Mouse (Mus musculus) small intestine, adult 2 months (tissue): ENCODE results near the gene Bbs9.

Experiments used
- CTCF ChIP-seq: fragments of 200-500 bp; IDR thresholded peaks from 2 replicates; pipeline ENCODE4 v1.5.1; 2012; ENCODE audit warnings: low read depth, mild to moderate bottlenecking, control low read depth, inconsistent platforms, low read length, moderate library complexity, mixed read lengths; ENCODE audit not compliant: insufficient replicate concordance, insufficient read length; ENCODE audit errors: extremely low read depth
- POLR2A ChIP-seq: fragments of 200-500 bp; IDR thresholded peaks from 2 replicates; pipeline ENCODE4 v1.6.1; 2012; ENCODE audit warnings: low read depth, mild to moderate bottlenecking, control low read depth, inconsistent platforms, low read length, moderate library complexity

DNA sequence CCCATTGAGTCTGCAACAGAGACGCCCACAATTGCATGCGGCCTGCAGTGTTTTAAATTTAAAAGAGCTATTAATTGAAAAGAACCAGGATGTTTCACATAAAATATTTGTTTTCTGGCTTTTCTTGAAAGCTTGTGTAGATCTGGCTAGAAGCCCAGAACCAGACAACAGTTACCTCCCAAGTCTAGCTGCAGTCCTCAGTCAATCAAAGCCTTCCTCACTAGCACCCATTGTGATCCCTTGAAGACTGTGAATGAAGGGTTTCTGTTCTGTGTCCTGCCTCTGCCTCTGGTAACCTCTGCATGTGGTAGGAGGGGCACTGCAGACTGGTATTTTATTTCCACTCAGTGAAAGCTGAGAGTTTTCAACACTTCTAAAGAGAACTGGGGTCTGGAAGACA is 27.5 kb downstream of the Bbs9 start:
- TF ChIP-seq CTCF (no peak), POLR2A (no peak)
